Mouse (Mus musculus) olfactory bulb, adult 2 months (tissue): ENCODE measurements around the gene Gm42372. TPM values are rescaled to one million over a fixed set of nuclear protein-coding genes. Genes with fewer than 3 reads are reported as not detected.

Experiments
- H3K27ac ChIP-seq: fragments of 200-500 bp; 2 replicates; pipeline ENCODE4 v1.5.1; 2012; ENCODE audit warnings: low read depth, low read length; ENCODE audit not compliant: insufficient read depth
- H3K4me1 ChIP-seq: fragments of 200-500 bp; 2 replicates; pipeline ENCODE4 v1.6.1; 2012; ENCODE audit warnings: low read length; ENCODE audit not compliant: control insufficient read depth, insufficient read depth
- H3K4me3 ChIP-seq: fragments of 200-500 bp; 2 replicates; pipeline ENCODE4 v1.5.1; 2012; ENCODE audit warnings: mild to moderate bottlenecking, low read depth, low read length, moderate library complexity; ENCODE audit not compliant: insufficient read depth
- CTCF ChIP-seq: fragments of 200-500 bp; IDR thresholded peaks from 2 replicates; pipeline ENCODE4 v1.5.1; 2012; ENCODE audit warnings: low read depth, mild to moderate bottlenecking, low read length, moderate library complexity; ENCODE audit not compliant: insufficient read depth
- POLR2A ChIP-seq: fragments of 200-500 bp; IDR thresholded peaks from 2 replicates; pipeline ENCODE4 v1.6.1; 2012; ENCODE audit warnings: mild to moderate bottlenecking, low read depth, low read length, moderate library complexity; ENCODE audit not compliant: insufficient read depth
- WGBS: fragments of 180-500 bp; shearing (Covaris S2); methylation state at CpG from one replicate; pipeline ENCODE4 v1.1.7; 2018; 5-methylcytosine and 5-hydroxymethylcytosine counted together
- polyA plus RNA-seq: library from polyadenylated mRNA; stranded (reverse); fragments of >200 nt; gene quantifications from 2 replicates; pipeline ENCODE4 v1.2.4, GENCODE M21; 2012; ENCODE audit warnings: low replicate concordance; ENCODE audit not compliant: missing spikeins, insufficient read depth, insufficient read length

The Gm42372 gene
- polyA plus RNA-seq, 1 experiment = not detected

GRCm38 (mm10) chr7:17025505-17025894 is 42.6 kb downstream of the Gm42372 start:
- H3K4me3 ChIP-seq = no peak overlapping the region
- H3K27ac ChIP-seq = no peak overlapping the region
- H3K4me1 ChIP-seq = peaks cover 51% of the 10 kb centered on the region
- TF ChIP-seq POLR2A = no peak
- no peak for TF ChIP-seq CTCF
- WGBS = 64% methylated on average over 4 of the region's 4 CpGs

DNA sequence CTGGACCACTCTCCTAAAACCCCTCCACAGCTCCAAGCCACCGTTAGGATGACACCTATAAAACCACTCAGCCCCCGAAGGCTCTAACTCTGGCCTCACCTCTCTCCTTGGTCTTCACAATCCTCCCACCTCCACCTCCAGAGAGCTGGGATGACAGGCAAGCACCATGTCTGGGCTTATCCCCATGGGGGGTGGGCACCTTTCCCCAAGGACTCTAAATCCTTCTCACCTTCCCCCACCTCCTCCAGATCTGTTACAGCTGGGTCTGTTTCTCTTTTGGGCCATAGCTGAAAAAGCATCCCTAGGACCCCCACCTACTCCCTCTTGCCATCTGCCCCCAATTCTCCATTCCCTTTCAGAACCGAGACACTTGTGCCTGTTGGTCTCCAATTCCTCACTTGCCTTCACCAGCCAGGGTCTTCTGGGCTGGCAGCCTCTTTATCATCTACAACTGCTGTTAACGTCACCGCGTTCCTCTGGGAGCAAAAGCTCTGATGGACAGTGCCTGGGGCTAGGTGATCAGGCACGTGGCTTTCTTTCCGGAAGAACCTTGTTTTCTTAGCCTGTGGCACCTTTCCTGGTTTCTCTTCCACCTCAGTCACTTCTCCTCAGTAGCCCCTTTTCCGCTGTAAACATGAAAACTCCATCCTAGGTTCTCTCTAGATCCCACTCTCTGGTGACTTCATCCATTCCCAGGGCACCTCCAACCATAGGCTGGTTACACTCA is 43.2 kb downstream of the Gm42372 start:
- 68% methylated on average over 9 of the region's 9 CpGs for WGBS
- H3K4me1 ChIP-seq = peaks cover 48% of the 10 kb centered on the region
- H3K4me3 ChIP-seq = peak overlapping the region; percentile 89; the same call in 1 of the 2 replicates
- H3K27ac ChIP-seq = no peak overlapping the region
- TF ChIP-seq POLR2A (no peak), CTCF (no peak)

- Histone ChIP-seq H3K4me3 (peak overlapping the region; percentile 89), H3K27ac (peak overlapping the region; percentile 81), H3K4me1 (peaks cover 45% of the 10 kb centered on the region)
- TF ChIP-seq POLR2A = no peak
- TF ChIP-seq CTCF = no peak
- WGBS = 5% methylated on average over 24 of the region's 24 CpGs
These were observed 44.1 kb downstream of the Gm42372 start for GRCm38 (mm10) chr7:17026710-17027587.

GRCm38 (mm10) chr7:17027588-17028343 is 44.9 kb downstream of the Gm42372 start, which contains the start of gene Ppp5c:
Gene Ppp5c, minus strand, starts transcription at chr7:17027924.
- Histone ChIP-seq H3K4me1 (peaks cover 38% of the 10 kb centered on the region), H3K4me3 (peak within 1 kb of the TSS; percentile 89), H3K27ac (peak within 1 kb of the TSS; percentile 81)
- WGBS = under 1% methylated on average over 58 of the region's 58 CpGs
- TF ChIP-seq POLR2A (peak; percentile 14; the same call in 1 of the 2 replicates), CTCF (no peak)

DNA sequence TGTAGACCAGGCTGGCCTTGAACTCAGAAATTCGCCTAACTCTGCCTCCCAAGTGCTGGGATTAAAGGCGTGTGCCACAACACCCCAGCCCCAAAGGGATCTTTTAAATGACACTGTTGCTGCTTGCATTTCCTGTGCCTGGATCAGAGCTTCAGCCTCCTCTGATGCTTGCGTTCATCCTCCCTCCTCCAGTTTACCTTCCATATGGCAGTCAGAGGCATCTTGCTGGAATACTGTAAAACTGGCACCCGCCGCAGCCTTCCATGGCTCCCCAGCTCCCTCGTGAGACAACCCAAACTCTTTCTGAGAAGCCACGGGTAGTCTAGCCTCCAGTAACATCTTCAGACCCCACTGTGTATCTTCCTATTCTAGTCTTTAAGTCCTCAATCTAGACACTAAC is 46.0 kb downstream of the Gm42372 start:
- Histone ChIP-seq H3K27ac (no peak overlapping the region), H3K4me1 (peaks cover 30% of the 10 kb centered on the region), H3K4me3 (no peak overlapping the region)
- WGBS = 77% methylated on average over 7 of the region's 7 CpGs
- TF ChIP-seq CTCF = no peak
- no peak for TF ChIP-seq POLR2A

DNA sequence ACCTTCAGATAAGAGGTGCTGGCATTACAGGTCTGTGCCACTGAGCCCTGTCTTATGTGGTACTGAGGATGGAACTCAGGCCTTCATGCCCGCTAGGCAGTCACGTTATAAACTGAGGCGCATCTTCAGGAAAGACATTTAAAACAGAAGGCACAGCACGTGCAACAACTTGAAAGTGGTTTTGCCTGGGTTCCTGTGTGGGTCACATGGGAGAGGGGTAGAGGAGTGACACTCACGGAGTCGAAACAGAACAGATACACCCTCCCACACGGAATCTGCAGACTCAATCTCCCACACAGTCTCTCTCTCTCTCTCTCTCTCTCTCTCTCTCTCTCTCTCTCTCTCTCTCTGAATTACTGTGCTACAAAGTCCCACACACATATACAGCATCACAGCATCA is 47.4 kb downstream of the Gm42372 start:
- H3K4me1 ChIP-seq = peaks cover 17% of the 10 kb centered on the region
- no peak for TF ChIP-seq CTCF
- no peak for TF ChIP-seq POLR2A
- no peak overlapping the region for H3K4me3 ChIP-seq
- H3K27ac ChIP-seq = no peak overlapping the region
- 56% methylated on average over 7 of the region's 7 CpGs for WGBS

Other genes starting within 250 kb of the Gm42372 start
- not detected in 2 replicates for gene Ap2s1, start 244.7 kb upstream of the Gm42372 start, polyA plus RNA-seq
- gene Slc1a5, start 201.7 kb upstream of the Gm42372 start, polyA plus RNA-seq = not detected in 2 replicates
- gene Strn4, start 167.2 kb upstream of the Gm42372 start, polyA plus RNA-seq = not detected in 2 replicates
- not detected in 2 replicates for gene Fkrp, start 166.4 kb upstream of the Gm42372 start, polyA plus RNA-seq
- not detected in 2 replicates for gene Prkd2, start 140.2 kb upstream of the Gm42372 start, polyA plus RNA-seq
- gene Dact3, start 107.8 kb upstream of the Gm42372 start, polyA plus RNA-seq = not detected in 2 replicates
- not detected in 2 replicates for gene Gng8, start 91.3 kb upstream of the Gm42372 start, polyA plus RNA-seq
- not detected in 2 replicates for gene Ptgir, start 76.6 kb upstream of the Gm42372 start, polyA plus RNA-seq
- gene Calm3, start 59.0 kb upstream of the Gm42372 start, polyA plus RNA-seq = 1,020 and 1,388 TPM in 2 replicates
- gene Pnmal2, start 38.4 kb upstream of the Gm42372 start, polyA plus RNA-seq = not detected in 2 replicates
- not detected in 2 replicates for gene Pnmal1, start 23.4 kb upstream of the Gm42372 start, polyA plus RNA-seq
- gene Ccdc8, start 9.6 kb downstream of the Gm42372 start, polyA plus RNA-seq = not detected in 2 replicates
- gene Ppp5c, start 44.8 kb downstream of the Gm42372 start, polyA plus RNA-seq = not detected in 2 replicates
- gene Hif3a, start 79.3 kb downstream of the Gm42372 start, polyA plus RNA-seq = not detected in 2 replicates
- not detected in 2 replicates for gene Psg16, start 91.0 kb downstream of the Gm42372 start, polyA plus RNA-seq
- not detected in 2 replicates for gene Ceacam3, start 167.2 kb downstream of the Gm42372 start, polyA plus RNA-seq
- gene Psg29, start 220.4 kb downstream of the Gm42372 start, polyA plus RNA-seq = not detected in 2 replicates